Mouse (Mus musculus): Measurements from ENCODE around the gene Plekha7. TPM values are rescaled to one million over a fixed set of nuclear protein-coding genes. Genes with fewer than 3 reads are reported as not detected.
"Not testable (repeated sequence)": the region's sequence is repeated elsewhere in the genome, so short reads cannot be mapped to it uniquely, and the experiment has no call there.

The Plekha7 gene
- polyA plus RNA-seq, 1 experiment: 38.2 TPM

DNA sequence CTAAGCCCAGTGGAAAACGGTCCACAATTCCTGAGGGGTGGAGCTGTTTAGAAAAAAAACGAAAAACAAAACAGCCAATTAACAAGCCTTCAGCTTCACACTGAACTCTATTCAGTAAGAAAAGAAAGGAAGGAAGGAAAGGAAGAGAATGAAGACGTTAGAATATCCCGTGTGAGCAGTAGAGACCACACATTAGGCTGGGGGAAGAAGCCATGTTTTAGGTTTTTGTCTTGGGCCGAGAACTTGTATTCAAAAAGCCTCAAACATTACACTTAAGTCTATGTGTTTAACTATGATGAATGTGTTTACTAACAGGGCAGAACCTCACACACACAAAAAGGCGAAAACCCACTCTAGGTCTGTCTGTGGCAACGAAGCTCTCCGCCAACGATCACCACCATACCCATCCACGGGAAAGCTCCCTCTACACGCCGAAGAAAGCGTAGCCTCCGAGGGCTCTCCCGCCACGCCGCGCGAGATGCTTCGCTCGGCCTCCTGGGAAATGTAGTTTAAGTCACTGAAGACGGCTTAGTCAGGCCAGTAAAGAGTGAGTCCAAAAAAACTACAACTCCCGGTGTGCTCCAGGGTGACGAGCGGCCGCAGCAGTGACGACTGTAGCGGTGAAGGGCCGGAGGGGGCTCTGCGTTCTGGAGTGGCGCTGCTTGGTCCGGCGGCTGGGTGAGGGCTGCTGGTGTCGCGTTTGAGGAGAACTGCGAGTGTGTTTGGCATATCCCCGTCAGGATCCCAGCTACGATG, 215.3 kb downstream of the Plekha7 start:
- Histone ChIP-seq H3K27ac (ENCODE audit: insufficient read depth, low read depth, low read length) (peak overlapping the region; percentile 73), H3K4me3 (ENCODE audit: low read depth, low read length) (peak overlapping the region; percentile 87), H3K4me1 (ENCODE audit: control insufficient read depth, insufficient read depth, insufficient read length, low read length) (no peaks in the 10 kb centered on the region), H3K36me3 (ENCODE audit: control insufficient read depth, insufficient read depth, low read length) (no peaks in the 10 kb centered on the region), H3K27me3 (ENCODE audit: control insufficient read depth, insufficient read depth, low read length) (no peaks in the 10 kb centered on the region)
- TF ChIP-seq CTCF (IDR thresholded peaks at IDR 0.05; ENCODE audit: extremely low read depth, insufficient read length, insufficient replicate concordance, low read depth, low read length) (peak; percentile 41; the same call in 1 of the 2 replicates), POLR2A (IDR thresholded peaks at IDR 0.05; ENCODE audit: low read depth, low read length) (peak; percentile 67)
- WGBS: under 1% methylated on average over 38 of the region's 38 CpGs

DNA sequence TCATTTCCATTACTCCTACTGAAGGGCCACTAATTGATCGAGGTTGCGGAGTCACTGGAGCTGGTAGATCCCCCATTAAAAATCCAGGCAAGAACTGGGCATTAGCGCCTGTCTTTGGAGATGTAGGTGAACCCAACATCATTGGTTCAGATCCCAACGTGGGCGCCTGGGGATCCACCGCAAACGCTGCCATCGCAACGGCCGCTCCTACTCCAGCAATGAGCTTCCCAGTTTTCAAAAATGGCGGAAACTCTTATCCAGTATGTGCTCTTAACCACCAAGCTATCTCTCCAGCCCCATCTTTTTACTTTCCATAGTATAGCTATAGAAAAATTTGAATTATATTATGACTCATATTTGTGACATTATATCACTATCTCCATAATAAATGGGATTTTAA, 223.8 kb downstream of the Plekha7 start, which contains the start of gene Gm4353:
Gene Gm4353, minus strand, starts transcription at position 270 of the 400 bp plus-strand sequence.
- not testable (repeated sequence) for H3K4me1 ChIP-seq (ENCODE audit: control insufficient read depth, insufficient read depth, insufficient read length, low read length)
- 97% methylated on average over 11 of the region's 11 CpGs for WGBS

More for the DNA sequence above, 223.8 kb downstream of the Plekha7 start, which contains the start of gene Gm4353:
- not testable (repeated sequence) for H3K36me3 ChIP-seq (ENCODE audit: control insufficient read depth, insufficient read depth, low read length); H3K4me3 ChIP-seq (ENCODE audit: low read depth, low read length); H3K27ac ChIP-seq (ENCODE audit: insufficient read depth, low read depth, low read length); H3K27me3 ChIP-seq (ENCODE audit: control insufficient read depth, insufficient read depth, low read length)

Other genes starting within 250 kb of the Plekha7 start
- gene Gm4353, start 223.7 kb downstream of the Plekha7 start, polyA plus RNA-seq (2012; rRNA removed): 0.18 and 0.56 TPM in 2 replicates
- gene Rps13, start 25.8 kb upstream of the Plekha7 start, polyA plus RNA-seq (2012; rRNA removed): 15.1 and 40.2 TPM in 2 replicates
- 1.4 and 1.6 TPM in 2 replicates for gene Pik3c2a, start 135.1 kb upstream of the Plekha7 start, polyA plus RNA-seq (2012; rRNA removed)
- gene Nucb2, start 196.0 kb upstream of the Plekha7 start, polyA plus RNA-seq (2012; rRNA removed): 1.1 TPM in 2 replicates

All from small intestine, adult 2 months (tissue).